Mouse (Mus musculus) right cerebral cortex, postnatal 36 days (tissue): ENCODE data around the gene Pced1b.

ENCODE experiments used
- DNase-seq, 2 experiments: peaks; one replicate each; pipeline ENCODE4 v3.0.0; 2022; ENCODE audit warnings: low spot score in 2 of 2, mixed read lengths in 1 of 2

Pced1b gene

DNA sequence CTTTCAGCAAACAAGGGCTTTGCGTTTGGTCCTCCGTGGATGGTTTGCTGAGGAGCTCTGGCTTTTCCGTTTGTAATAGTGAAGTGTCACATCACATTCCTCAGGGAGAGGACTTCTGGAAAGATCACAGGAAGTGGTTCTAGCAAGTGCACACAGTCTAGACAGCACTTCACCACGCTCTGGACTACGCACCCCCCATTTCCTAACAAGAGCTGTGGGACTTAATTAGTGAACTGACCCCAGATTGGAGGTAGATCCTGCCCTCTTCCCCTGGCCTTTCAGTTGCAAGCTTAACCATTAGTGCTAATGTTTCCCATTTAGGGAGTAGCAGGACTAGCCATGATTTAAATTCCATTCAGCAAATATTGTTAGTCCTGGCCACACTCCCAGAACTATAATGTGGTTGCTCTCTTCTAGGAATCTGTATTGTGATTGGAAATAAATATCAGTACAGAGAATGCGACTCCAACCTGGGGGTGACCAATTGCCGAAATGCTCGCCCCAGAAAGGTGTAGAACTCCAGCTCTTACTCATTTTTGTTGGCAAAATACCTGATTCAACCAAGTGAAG, 10.4 kb downstream of the Pced1b start:
- DNase-seq = no peak

DNA sequence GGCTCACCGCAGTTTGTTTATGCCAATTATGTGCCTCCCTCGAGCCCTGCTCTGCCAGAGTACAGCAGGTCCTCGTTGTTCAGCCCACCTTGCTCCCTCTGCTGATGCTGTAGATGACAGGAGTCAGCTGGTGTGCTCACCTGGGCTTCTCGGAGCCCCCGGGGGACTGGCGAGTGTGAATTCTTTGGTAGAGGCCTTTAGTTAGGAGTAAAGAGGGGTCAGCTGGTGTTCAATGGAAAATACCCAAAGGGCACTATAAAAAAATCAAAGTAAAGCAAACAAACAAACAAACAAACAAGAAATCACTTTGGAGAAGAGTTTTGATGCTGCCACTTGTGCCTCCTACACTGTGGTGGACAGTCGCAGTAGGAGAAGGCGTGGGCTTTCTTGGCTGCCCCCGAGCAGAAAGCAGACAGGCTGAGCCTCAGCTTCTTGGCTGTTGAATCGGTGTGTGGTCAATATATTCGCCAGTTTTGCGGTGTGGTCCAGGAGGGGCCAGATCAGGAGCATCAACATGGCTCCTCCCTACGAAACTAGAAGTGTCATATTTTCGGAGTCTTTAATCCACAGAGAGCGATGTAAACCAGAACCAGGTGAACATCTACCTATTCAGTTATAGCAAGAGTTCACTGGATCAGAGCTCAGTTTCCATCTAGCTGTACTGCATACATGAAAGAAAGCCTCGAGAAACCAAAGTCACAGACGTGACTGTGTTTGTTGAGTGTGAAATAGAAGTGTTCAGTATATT, 11.8 kb downstream of the Pced1b start:
- no peak for DNase-seq

DNA sequence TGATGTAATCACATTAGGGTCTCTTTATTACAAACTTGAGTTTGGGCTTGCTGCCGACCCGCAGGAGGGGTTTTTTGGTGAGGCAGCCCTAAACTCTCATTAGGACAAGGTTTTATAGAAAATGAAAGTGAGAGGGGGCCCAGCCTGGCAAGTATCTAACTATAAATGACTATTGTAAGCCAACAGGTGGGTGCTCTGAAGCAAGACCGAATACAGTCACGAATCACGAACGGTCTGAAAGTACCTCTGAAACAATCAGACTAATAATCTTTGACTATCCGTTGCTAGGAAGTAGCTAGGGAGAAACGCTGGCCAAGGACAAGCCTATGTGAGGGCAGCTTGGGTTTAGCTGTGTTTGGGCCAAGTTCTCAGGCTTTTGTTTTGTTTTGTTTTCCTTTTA, 12.4 kb downstream of the Pced1b start:
- no peak for DNase-seq

DNA sequence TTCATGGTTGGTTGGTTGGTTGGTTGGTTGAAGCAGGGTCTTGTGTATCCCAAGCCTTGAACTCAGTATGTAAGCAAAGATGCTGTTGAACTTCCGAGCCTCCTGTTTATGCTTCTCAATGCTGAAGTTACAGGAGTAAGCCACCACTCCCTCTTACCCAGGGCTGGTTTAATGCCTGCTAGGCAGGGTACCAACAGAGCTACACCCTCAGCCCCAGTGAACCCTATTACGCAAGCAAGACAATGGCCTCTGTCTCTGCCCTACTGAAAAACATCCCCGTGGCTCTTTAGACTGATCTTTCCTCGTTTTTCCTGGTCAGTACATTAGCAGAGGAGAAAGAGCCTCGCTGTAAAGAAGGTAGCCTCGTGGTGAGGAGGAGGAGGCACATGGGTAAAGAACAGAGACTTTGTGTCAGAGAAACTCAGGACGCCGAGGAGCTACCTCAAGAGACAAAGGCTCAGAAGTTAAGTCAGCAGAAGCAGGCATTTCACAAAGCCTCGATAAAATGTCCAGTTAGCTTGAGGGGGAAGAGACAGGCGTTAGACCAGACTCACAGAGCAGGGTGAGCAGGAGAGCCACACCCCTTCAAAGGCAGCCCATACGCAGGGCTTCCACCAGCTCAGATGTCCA, 13.2 kb downstream of the Pced1b start:
- DNase-seq = no peak

DNA sequence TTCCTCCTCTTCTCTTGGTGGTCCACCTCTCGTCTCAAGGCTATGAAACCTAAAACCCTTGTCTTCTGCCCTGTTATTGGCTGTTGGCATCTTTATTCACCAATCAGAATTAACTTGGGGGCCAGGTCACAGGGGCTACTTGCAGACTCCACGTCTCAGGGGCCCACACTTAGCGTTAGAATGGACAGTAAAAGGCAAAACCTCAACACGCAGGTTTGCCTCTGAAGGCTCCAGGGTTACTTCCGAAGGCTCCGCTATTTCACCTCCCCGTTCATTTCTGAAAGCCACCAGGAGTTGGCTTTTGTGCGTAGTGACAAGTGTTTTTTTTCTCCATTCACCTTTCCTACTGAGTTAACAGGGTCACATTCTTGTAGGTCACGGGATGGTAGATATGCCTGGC, 15.3 kb downstream of the Pced1b start:
- no peak for DNase-seq

DNA sequence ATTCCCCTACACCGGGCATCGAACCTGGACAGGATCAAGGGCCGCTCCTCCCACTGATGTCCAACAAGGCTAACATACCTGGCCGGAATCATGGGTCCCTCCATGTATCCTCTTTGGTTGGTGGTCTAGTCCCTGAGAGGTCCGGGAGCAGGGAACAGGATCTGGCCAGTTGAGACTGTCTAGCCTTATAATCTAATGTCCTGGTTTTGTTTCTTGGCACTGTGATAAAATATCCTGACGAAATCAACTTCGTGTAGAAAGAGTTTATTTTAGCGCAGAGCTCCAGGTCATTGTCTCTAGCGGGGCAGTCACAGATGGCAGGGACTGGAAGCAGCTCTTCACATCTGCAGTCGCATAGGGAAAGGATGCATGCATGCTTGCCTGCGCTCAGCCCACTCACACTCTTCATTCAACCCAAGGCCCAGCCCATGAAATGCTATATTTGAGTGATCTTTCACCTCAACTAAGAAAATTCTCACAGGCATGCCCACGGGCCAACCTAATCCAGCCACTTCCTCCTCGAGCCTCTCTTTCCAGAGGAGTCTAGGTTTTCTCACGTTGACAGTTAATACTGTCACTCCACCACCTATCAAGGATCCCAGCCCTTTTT, 19.4 kb downstream of the Pced1b start:
- no peak for DNase-seq

DNA sequence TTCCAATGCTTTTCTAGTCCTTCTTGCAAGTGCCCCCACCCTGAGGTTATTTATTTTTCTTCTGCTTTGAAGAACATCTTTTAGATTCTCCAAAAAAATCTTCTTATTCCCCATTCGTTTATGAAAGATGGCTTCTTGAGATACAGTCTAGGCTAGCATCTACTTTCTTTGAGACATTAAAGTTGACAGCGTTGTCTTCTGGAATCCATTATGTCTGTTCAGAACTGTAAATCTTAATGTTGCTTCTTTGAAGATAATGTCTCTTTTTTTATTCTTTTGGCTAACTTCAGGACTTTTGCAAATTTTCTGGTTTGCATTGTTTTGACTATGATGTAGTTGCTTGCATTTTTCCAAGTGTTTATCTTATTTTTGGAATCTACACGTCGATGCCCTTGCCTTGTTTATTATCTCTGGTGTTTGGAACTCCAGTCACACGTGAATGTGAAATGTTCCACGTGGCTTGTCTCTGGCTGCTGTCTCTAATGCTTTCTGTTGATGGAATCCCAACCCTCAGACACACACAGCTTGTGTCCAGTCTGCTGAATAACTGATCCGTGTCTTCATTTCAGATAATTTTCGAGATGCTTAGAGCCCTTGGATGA, 20.3 kb downstream of the Pced1b start:
- DNase-seq = no peak

DNA sequence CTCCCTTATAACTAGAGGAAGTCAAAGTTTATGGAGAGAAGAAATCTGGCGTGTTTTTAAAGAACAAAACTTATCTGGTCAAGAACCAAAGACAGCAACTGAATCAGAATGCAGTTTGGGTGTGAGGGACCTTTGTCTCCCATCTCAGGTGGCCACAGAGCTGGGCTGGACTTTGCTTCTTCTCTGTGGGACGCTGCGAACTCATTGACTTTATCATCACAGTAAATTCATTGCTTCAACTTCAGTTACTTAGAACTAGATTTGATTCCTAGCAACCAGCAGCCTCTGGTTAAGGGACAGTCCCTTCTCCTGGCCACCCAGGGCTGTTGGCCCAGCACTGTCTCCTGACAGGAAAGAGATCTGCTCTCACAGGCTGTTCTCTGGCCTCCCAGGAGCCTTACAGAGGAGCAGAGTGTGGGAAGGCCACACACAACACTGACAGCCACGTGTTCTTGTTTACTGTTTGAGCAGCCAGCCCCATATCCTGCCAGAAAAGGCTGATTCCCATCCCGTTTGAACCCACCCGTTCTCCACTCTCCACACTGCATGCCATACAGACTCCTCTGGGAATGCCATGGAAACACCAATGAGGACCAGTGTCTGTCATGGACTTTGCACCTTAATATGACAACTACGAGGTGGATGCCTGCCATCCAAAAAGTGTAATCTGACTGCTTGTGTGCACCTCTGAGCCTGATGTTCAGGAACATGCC, 25.2 kb downstream of the Pced1b start:
- no peak for DNase-seq

DNA sequence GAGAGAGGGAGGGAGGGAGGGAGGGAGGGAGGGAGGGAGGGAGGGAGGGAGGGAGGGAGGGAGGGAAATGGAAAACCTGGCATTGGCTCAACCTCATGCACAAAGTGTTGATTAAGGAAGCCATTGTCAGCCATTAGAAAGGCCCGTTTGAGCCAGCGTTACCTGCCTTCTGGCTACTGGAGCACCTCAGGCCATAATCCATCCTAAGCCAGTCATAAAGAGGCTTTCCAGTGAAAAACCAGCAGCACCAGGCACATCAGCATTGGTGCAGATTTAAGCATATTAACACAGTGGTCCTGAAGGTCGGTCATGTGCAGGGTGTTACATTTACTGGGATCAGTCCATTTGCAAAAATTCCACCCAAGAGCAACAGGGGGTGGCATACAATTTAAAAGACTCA, 25.9 kb downstream of the Pced1b start:
- no peak for DNase-seq

DNA sequence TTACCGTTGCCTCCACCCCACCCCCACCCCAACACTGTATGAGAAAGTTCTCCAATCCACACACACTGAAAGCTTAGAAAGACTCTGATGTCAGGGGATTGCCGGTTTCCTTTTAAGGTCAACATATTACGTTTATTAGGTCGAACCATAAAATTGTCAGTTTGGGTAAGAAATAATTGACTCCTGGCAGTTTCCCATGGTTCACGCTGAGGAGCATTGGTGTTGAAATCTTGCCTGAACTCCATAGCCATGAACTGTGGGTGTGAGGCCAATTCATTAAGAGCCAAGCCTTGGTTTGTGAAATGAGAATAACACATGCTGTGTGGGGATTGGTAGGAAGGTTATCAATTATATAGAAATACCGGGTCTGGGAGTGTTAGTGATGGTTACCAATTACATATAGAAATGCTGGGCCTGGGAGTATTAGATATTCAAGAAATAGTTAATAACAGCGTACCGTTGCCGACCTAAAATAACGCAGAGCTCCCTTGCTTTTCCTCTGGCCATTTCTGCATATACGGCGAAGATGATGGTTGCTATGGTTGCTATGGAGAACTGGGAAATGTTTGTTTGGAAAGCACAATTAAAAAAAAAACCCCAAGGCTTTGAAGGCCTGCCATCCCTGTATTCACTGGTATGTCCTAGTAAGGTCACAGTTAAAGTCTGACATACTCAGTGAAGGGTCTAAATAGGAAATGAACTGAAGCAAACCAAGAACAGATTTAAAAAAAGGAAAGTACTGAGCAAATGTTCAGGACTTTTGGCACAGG, 28.9 kb downstream of the Pced1b start:
- no peak for DNase-seq

DNA sequence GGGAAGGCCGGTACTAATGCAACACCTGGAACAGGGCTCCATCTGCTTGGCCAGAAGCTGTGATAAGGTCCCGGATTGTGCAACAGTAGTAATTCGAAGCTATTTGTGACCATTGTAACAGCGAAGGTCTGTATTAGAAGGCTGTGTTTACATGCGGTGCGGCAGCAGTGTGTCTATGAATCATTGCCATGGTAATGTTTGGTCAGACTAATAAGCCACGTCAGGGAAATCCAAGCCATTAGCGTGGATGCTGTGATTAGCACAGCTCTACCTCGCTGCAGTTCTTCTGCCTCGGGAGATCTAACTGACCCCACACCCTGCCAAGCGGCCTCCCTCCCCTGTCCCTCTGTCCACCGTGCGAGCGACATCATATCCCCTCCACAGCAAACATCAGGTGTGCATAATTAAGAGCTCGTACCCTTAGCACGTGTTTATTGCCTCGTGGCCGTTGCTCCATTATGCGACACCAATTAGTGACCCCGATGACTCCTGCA, 29.8 kb downstream of the Pced1b start:
- DNase-seq = no peak

DNA sequence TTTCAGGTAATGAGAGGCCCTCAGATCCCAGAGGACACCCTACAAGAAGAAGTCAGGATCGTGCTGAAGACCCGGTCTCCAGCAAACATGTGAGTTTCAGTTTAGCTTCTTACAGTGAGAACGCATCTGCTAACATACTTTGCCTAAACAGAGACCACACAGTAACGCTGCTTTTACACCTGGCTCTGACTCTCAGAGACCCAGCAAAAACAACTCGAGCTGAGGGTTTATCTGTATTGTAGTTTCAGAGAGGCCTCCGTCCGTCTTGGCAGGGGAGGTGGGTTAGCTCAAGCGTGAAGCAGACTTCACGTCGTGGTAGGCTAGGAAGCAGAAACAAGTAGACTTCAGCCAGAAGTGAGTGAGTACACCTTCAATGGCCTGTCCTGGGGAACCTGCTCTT, 30.4 kb downstream of the Pced1b start:
- no peak for DNase-seq

DNA sequence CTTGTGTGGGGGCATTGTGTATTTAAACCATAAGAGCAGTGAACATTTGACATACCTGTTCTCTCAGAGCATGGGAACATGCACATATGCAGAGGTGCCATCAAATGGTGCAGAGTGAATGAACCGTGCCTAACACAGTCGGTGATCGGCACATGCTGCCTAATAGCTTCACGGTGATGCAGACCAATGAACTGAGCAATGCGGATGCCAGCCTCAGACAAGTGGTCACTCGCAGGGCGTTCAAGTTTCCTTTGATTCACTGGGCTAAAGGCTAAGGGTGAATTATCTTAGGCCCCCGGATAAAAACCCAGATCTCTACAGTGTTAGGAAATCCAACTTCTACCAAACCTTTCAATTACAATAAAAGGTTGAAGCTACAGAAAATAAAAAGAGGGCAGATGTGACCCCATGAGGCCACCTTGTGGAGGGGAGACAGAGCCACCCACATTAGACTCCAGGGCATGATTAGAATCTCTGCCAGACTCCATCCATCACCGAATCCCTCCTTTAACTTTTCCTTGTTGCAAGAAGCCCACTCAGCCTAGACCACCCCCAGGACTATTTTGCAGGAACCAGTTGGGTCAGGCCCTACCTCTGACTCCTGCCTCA, 31.5 kb downstream of the Pced1b start:
- DNase-seq = no peak

DNA sequence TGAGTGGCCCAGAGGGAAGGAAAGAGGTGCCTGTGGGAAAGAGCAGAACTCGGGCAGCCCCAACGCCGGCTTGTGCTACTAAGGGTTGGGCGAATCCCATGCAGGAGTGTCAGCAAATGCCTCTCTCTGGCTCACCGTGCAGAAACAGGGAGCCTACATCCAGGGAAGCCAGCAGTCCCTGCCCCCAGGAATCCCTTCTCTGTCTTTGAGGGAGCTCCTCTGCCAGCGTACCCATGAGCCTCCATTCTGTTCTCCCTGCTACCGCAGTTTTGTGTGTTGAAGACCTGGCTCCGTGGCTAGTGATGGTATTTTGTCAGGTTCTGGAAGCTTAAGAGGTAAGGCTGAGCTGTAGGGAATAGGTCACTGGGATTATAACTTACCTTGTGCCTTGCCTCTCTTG, 33.2 kb downstream of the Pced1b start:
- DNase-seq = no peak

DNA sequence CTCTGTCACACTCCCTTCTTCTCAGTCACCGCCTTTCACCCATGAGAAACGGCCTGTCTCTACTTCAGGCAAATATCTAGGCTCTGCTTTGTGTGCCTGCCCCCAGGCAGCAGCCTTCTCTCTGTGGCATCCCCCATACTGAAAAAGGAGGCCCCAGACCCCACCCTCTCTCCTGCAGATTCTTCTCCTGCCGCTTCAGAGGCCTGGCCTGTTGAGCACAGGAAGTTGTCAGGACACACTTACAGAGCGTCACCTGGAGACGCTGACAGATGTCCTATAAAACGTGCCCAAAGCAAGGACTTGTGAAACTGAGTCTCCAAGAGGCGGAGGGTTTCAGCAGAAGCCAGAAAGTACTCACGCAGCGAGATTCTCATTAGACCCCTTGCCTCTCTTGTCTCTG, 33.9 kb downstream of the Pced1b start:
- DNase-seq = no peak

DNA sequence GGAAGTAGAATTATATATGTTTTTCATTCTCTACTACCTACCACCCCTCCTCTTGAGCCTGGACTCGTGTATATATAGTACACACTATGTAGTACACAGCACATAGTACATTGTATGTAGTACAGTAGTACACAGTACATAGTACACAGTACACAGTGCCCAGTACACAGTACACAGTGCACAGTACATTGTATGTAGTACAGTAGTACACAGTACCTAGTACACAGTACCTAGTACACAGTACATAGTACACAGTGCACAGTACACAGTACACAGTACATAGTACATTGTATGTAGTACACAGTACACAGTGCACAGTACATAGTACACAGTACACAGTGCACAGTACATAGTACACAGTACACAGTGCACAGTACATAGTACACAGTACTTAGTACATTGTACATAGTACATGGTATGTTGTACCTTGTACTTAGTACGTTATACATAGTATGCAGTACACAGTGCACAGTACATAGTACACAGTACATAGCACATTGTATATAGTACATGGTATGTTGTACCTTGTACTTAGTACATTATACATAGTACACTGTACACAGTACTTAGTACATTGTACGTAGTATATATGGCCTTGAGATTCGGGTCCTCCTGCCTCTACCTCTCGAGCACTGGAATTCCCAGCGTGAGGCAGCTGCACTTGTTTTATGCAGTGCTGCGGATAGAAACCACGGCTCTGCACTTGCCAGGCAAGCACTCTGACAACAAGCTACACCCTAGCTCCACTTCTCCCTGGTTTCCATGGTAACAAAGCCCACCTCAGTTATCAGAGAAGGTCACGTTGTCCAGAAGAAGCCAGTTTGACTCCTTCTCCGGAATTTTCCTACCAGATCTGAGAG, 35.0 kb downstream of the Pced1b start:
- DNase-seq = no peak

DNA sequence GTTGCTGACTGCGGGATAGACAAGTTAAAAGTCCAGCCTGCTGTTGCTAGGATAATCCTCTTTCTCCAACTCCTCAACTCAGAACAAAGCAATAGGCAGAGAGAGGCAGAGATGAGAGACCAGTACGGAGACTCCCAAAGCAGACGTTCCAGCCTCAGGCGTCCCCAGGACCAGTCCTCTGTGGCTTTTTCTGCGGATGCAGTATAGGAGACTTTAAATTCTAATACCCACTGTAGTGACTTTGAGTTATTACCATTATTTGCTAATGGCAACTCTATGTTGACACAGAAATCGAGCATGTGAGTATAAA, 35.6 kb downstream of the Pced1b start:
- DNase-seq = no peak

DNA sequence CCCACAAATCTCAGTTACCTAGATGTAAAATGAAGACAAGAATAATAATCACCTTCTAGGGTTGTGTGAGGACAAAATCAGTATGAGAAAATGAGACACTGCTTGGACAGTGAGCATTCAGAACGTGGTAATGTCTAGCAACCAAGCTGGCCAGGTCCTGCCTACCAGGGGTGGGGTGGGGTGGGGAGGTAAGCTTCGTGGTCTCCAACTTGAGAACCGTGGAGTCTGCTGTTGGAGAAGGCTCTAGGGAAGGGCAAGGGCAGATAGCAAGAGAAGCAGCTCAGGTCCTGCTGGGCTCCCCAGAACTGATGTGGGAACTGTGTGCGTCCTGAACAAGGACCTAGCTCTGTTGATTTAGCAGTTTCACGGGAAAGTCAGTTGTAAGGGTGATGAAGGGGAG, 37.3 kb downstream of the Pced1b start:
- no peak for DNase-seq

DNA sequence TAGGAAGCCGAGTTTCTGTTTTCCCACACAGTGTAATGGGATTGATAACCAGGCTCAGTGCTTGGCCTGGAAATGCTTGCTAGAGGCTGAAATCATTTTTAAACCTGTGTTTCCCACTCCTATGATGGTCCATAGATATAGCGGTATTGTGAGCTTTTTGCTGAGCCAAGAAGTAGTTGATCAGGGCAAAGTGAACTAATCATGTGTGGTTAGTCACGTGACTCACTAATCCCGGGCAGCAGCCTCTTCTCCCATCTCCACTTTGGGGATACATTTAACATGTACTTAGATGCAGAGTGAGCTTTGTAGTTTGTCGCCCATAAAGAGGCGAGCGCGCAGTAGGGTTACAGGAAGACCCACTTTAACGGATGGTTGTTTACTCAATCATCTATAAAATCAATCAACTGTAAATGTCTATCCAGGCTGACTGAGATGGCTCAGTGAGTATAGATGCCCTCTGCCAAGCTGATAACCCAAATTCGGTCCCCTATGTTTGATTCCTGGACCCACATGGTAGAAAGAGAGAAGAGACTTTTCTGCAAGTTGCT, 38.8 kb downstream of the Pced1b start:
- no peak for DNase-seq
